Mouse (Mus musculus): Measurements from ENCODE around the gene Csk. TPM values are rescaled to one million over a fixed set of nuclear protein-coding genes. Genes with fewer than 3 reads are reported as not detected.
A peak's percentile ranks its signal among the peaks of the same experiment; 100 is the strongest.

Gene Csk
- polyA plus RNA-seq, 1 experiment: 75.0 TPM

DNA sequence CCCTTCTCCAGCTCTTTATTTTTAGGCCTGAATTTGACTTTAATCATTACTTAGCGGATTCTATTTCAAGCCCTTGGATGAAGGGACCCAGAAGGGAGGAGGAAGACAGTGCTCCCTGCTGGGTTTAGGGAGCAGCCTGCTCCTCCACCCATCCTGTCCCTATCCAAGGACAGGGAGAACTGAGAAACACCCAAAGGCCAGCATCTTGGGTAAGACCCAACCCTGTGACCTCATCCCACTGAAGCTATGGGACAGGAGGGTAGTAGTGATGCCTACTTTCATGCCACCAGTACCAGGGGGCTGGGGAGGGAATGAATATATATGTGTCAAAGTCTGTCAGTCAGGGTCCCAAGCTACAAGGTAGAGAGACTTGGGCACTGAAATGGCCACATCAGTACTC is 12.4 kb downstream of the Csk start:
- WGBS: 67% methylated on average over 1 of the region's 1 CpGs
- no peak for DNase-seq (ENCODE audit: low read depth, low spot score)

DNA sequence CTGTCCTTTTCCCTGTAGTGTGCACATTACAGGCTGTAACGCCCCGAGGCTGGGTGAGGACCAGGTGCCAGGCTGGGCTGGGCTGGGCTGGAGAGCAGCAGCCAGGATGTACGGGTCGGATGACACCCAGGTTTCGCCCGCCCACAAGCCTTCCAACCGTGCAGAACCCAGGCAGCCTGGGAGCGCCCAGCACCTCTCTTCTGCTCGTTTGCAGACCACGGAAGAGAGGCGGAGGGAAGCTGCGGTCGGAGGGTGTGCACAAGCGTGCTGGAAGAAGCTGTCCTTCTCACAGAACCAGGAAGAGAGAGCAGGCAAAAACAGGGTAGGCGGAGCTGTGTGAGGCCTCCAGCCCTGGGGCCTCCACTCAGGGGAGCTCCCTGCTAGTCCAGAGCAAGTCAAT is 13.0 kb downstream of the Csk start:
- 2% methylated on average over 15 of the region's 15 CpGs for WGBS
- no peak for DNase-seq (ENCODE audit: low read depth, low spot score)

DNA sequence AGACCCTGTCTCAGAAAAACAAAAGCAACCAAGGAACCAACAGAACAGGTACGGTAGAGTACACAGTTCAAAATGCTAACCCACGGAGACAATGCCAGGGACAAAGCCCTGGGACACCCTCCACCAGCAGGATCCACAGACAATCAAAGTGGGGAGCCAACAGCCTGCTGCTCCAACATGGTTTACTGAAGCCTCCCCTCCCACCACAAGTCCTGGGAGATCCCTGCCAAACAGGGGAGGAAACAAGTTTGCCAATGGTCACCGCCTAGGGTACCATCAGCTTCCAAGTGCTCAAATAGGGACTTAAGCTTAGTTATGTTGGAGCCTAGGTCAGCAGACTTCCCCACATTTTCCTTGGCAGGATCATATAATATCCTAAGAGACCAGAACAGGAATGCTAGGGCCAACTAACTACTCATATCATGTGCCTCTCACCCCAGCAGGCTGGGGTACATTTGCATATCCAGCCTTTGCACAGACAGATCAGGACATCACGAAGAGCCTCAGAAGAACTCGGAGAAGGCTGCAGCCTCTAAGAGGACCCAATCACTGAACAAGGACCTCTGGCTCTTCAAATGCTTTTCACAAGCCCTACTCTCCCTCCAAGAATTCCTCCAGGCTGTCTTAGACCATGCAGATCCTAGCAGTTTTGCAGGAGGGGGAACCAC is 13.6 kb downstream of the Csk start:
- WGBS: 22% methylated on average over 5 of the region's 5 CpGs
- DNase-seq (ENCODE audit: low read depth, low spot score): no peak

DNA sequence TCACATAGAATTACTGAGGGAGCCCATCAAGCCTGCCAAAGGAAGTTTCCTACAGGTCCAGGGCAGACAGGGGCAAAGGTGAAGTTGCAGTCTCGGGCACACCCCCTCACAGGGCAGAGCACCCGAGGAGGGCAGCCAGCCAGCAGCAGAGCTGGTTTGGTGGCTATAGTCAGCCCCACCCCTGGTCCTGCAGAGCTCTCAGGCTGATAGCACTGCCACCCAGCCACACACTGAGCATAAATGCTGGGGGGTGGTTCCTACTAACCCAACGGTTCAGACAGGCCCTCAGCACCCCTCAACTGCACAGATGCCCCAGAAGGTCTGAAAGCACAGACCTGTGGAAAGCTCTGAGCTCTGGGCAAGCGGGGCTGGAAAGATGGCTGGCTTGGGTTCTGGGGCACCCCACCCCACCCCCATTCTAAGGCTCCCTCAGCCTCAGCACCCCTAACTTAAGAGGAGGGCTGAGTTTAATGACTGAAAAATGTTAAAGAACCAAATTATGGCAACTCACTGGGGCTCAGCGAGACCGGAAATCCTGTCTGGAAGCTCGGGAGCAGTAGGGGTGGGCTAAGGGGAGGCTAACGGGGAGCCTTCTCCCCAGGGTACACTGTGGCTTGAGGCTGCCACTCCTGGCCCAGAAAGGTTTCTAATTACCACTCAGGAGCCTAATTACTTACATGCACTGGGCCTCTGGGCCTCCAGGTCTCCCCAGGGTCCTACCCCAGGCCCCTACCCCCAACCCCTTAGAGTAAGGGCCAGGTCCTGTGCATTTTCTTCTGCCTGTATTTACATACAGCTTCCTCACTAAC is 14.6 kb downstream of the Csk start:
- DNase-seq (ENCODE audit: low read depth, low spot score): peak; percentile 86
- WGBS: 13% methylated on average over 8 of the region's 8 CpGs

DNA sequence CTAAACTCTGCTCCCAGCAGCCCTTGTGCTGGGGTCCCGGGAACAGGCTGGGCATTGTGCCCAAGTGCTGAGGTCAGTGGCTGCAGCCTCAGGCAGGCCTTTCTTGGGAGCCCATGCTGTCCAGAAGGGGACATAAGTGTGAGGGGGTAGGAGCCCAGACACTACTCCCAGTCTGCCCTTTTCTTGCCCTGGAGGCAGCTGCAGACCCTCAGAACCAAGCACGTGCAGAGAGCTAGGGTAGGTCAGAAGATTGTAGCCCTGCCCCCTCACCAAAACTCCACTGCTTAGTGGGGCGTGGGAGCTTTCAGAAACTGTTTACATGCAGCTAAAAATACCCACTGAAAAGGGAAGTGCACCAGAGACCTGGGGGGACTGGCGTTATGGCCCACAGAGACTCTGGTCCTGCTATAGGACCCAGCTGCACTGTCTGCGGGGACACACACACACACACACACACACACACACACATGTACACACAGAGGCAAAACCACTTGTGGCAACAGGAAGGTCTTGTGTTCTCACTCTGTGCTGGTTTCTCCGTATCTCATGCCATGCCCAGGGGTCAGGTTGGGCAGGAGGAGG is 15.6 kb downstream of the Csk start:
- DNase-seq (ENCODE audit: low read depth, low spot score): no peak
- 2% methylated on average over 6 of the region's 6 CpGs for WGBS

DNA sequence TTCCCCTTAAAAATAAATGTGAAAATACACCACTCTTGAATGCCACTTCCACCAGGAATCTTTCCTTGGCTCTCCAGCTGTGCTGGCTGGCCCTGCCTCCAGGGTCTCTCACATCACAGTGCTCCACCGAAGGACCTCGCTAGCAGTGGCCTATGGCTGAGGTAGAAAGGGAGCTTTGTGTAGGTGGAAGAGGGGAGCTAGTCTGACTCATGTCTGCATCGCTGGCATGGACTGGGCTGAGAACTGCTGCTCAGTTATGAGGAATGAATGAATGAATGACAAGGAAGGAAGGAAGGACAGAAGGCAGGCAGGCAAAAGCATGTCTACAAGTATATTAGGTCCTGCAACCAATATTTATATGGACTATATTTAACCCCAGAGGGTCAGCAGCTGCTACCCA is 16.2 kb downstream of the Csk start:
- WGBS: 34% methylated on average over 3 of the region's 3 CpGs

DNA sequence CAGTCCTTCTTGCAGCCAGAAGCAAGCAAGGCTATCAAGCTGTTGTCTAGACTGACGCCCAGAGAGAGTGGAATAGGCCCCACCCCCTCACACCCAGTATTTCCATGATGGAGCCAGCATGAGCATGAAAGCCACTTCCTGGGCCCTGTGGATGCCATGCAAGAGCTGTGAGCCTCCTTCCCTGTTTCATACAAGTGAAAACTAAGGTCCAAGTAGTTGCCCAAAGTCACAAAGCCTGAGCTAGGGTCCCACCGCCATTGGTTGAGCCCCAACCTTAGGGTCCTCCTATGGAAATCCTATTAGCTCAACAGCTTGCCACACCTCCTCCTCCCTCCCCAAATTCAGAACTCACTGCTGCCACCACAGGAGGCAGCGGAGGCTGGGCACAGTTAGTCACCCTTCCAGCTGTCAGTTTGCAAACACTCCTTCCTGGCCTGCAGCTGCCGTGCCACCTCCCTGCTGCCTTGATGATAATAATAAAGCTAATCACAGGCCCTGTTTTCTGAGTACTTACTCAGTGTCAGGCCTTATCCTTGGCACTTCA is 19.9 kb downstream of the Csk start:
- 24% methylated on average over 4 of the region's 4 CpGs for WGBS
- DNase-seq (ENCODE audit: low read depth, low spot score): no peak

More for the DNA sequence above, 16.2 kb downstream of the Csk start:
- DNase-seq (ENCODE audit: low read depth, low spot score): no peak

DNA sequence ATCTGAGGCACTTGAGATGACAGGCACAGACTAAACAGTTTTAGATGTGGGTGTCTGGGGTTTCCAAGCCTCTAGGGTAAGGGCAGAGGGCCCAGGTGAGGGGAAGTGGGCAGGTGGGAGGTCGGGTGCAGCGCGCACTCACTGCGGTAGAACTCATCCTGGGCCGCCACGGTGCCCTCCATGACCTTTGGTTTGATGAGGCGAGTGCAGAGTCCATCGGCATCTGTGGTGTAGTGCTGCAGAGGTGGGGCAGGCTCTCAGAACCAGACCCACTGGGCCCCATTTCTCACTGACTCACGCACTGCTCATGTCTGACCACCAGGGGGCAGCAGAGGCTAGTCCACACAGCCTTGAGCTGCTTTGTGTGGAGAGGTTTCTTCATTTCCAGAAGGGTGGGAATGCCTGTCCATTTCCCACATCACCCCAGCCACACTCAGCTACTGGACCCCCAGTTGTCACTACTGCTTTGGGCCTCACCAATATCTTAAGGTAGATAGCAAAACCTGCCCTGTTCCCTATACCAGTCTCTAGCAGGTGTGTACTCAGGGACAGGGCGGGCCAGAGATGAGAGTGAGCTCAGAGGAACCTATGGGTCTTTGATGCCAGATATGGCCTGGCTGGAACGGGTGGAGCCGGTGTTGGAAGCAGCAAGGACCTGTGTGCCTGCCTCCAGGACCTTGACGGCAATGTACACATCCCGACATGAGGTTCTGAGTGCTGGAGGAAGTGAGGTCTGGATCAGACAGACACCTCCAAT is 24.1 kb downstream of the Csk start:
- WGBS: 48% methylated on average over 14 of the region's 14 CpGs
- no peak for DNase-seq (ENCODE audit: low read depth, low spot score)

DNA sequence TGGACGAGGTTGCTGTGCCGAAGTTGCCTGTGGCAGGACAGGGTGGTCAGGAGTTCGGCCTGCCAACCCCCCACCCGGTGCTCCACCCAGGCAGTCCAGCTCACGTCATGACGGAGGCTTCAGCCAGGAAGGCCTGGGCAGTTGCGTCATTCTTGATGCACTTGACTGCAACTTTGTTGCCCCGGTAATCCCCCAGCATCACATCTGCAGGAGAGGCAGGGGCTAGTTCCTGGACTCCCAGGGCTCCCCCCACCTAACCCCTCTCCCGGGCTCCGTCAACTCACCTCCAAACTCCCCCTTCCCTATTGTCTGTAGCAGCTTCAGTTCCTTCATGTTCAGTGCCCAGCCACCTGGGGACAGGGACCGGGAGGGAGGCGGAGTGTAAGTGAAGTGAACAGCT is 24.7 kb downstream of the Csk start:
- WGBS: 89% methylated on average over 12 of the region's 12 CpGs
- no peak for DNase-seq (ENCODE audit: low read depth, low spot score)

DNA sequence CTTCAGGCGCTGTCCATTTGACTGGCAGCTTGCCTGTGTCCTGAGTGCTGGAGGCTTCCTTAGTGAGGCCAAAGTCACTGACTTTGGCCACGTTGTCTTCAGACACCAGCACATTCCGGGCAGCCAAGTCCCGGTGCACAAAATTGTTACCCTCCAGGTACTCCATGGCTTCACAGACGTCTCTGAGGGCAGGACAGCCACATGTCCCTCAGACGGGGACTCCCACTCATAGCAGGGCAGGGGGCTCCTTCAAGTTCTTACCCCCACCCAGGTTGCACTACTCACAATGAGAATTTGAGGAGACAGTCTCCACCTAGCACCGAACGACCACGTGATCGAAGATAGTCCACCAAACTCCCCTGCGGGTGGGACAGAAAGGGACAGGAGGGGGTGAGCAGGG is 25.5 kb downstream of the Csk start:
- 92% methylated on average over 11 of the region's 11 CpGs for WGBS
- DNase-seq (ENCODE audit: low read depth, low spot score): no peak

DNA sequence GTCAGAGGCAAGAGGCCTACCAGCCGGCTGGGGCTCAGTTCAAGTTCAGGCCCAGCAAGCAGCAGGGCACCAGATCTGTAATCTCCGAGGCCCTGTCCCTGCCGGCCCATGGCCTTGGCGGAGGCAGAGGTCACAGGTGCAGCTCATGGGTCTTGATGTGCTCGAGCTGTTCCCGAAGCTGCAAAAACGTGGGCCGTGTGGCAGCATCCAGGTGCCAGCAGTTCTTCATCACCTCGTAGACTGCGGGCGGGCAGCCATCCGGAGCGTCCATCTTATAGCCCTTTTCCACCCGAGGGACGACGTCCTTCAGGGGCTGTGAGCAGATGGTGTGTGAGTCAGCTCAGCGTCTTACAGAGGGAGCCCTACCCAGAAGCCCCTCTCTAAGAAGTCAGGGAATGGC is 26.2 kb downstream of the Csk start:
- no peak for DNase-seq (ENCODE audit: low read depth, low spot score)
- 91% methylated on average over 17 of the region's 17 CpGs for WGBS

DNA sequence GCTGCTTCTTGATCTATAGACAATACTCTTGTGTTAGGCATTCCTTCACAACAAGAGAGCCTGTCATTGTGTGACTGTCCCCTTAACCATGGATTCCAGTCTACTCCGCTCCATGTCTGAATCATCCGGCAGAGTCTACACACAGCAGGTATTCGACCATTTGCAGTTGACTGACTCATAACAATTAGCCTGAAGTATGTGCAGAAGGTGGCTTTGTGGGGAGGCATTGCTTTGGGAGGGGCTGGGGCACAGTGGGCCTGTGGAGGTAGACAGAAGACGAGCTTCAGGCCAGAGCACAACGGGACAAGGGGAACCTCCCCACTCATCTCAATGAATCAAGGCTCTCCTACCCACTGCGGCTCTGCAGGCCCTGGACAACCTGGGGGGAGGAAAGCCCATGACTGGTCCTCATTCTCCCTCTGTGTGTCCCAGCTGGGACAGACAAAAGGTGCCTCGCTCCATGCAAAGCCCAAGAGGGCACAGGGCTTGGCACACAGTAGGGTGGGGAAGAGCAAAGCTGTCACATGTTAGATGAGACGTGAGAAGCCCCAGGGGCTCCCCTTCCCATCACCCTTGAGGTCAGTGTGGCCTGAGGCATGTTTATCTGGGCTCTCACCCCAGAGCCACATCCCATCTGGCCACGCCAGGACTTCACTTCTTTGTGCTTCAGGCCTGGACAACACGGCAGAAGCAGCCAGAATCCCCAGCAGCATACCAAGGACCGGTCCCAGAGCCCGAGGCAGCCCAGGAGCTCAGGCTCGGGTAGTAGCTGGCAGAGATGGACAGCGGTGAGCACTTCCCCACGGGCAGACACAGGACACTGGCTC is 27.5 kb downstream of the Csk start:
- WGBS: 85% methylated on average over 15 of the region's 15 CpGs

DNA sequence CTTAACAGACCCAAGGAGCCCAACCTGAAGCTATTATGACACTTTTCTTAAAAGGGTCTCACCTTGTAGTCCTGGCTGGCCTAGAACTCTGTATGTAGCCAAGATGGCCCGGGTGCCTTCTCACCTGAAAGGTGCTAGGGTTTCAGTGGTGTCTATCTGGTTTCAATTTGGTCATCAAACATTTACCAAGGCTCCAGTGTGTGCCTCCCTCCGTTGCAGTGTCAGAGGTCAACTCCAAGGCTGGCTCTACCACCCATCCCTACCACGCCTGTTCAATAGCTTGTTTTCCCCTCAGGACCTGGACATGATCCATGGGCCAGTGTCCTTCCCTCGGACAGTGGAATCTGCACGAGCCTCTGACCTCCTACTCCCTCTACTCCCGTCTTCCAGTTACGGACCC is 29.1 kb downstream of the Csk start:
- DNase-seq (ENCODE audit: low read depth, low spot score): no peak
- 52% methylated on average over 7 of the region's 7 CpGs for WGBS

More for the DNA sequence above, 27.5 kb downstream of the Csk start:
- DNase-seq (ENCODE audit: low read depth, low spot score): no peak

DNA sequence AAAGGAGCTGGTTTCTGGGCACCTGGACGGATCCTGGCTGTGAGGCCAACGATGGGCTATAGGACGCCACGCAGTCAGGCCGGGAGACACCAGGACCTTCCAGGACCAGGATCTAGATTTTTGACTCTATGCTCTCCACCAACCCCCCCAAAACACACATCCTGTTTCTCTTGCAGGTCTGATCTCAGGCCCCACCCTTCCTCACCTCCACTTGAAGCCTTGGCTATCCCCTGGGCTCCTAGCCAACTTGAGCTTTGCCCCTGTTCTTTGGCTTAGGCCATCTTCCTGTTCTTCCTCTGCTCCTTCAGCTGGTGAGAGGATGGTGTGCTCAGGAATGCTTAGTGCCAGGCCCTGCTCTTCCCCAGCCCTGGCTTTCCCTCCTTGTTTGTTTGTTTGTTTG is 32.8 kb downstream of the Csk start, which contains the start of gene Lman1l:
Gene Lman1l (minus strand): TSS at position 101 of the 400 bp plus-strand sequence.
- WGBS: 80% methylated on average over 5 of the region's 5 CpGs
- DNase-seq (ENCODE audit: low read depth, low spot score): no peak

DNA sequence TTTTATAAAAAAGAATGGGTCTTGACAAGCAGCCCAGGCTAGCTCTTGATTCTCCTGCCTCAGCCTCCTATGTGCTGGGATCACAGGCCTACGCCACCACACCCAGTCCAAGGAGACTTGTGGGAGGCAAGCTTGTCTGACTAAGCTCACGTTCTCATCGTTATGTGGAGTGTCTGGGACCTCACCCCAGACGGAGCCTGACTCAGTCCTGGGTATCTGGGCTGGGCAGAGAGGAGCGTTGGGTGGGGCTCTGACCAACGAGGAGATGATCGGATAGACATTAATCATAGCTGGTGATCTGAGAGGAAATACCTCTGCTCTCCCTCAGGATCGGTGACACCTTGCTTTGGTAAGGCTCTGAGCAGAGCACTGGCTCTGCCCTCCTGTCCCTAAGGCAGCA is 34.6 kb downstream of the Csk start:
- WGBS: 36% methylated on average over 8 of the region's 8 CpGs
- DNase-seq (ENCODE audit: low read depth, low spot score): no peak

DNA sequence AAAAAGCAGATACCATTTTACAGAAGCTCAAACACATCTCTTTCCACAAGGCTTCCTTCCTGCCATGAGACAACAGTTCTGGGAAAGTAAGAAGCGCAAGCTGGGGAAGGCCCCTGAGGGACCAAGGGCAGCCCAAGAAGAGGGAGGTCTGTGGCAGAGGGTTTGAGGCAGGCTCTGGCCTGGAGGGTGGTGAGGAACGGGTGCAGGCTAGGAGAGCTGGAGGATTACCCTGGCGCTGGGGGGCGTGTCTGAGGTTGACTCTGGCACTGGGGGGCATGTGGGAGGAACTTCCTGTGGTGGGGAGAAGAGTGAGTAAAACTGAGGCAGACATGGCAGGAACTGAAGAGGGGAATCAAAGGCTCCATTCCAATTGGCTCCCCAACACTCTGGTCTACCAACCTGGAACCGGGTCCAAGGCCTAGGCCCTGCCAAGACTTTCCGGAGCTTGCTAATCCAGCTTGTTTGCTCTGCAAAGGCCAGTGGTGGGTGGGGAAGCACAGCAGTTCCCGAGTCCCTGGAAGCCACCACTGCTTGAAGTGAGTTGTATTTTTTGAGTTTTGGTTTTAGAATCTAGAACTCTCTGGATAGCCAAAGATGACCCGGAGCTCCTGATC is 35.8 kb downstream of the Csk start:
- WGBS: 50% methylated on average over 8 of the region's 8 CpGs
- no peak for DNase-seq (ENCODE audit: low read depth, low spot score)

DNA sequence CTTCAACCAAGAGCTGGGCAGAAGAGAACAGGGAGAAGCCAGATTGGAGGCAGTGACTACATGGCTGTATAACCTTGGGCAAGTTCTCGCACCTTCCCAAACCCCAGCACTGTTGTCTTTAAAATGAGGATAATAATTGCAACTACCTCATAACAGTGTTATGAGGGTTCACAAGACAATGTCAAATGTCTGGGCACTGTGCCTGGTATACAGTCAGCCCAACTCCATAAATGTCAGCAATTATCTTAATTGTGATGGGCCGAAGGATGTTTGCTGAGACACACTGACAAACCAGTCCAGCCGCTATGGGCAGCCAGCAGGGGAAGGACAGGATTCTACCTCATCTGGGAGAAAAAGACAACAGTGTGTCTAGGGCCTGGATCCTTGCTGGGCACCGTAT is 38.6 kb downstream of the Csk start:
- DNase-seq (ENCODE audit: low read depth, low spot score): no peak
- 37% methylated on average over 4 of the region's 4 CpGs for whole genome bisulfite sequencing

DNA sequence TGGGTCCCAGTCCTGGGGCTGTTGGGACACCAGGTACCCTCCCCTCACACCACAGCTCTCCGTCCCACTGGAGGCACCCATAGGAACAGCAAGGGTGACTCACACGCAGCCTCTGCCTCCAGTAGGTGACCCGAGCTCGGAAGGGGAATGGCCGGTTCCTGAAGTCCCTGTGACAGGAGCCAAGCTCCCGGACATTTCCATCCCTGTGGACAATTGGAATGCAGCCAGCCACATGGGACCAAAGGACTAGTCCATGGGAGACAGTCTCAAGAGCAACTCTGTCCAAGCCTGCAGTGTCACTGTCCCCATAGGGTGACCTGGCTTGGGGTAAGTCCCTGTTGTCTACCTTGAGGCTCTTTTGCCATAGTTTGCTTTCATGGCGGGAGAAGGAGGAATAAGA is 39.5 kb downstream of the Csk start:
- 79% methylated on average over 7 of the region's 7 CpGs for WGBS
- no peak for DNase-seq (ENCODE audit: low read depth, low spot score)

DNA sequence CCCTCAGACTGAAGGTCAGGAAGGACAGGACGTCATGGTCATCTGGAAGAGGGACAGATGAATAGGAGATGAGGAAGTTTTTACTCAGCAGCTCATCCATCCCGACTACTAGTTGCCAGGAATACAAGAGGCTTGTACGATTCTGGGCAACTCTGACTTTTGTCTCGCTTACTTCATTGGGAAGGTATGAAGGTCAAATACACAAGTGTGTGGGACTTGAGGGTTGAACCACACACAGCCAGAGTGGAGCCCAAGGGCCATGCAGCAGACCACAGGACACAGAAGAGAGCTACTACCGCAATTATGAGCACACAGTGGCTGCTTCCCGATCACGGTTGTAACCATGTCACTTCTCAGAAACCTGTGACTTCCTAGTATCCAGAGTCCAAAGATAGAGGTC is 40.8 kb downstream of the Csk start:
- WGBS: 64% methylated on average over 7 of the region's 7 CpGs
- DNase-seq (ENCODE audit: low read depth, low spot score): no peak

Measured in large intestine, adult 2 months (tissue).